In the genomic region with DNA sequence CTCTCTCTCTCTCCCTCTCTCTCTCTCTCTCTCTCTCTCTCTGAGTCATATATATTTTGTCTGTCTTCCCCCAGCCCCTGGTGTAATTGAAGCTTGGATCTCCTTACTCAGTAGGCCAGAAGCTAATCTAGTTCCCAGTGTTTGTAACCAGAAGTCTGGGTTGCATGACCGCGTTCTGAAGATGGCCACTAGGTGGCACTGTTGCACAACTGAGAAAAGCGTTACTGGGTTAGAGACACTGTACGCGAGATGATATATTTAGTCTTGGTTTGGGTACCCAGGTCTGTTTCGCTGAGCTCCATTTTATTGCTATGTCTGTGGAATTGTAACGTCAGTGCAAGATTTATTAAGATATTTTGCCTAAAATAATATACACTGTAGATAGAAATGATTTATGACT, we compare ENCODE assay signal across 8 mouse cellular contexts. TPM values are rescaled to one million over a fixed set of nuclear protein-coding genes. Genes with fewer than 3 reads are reported as not detected.
DNase-seq lines count a peak whose midpoint lies in the region; ATAC-seq and TF ChIP-seq lines count a peak whose summit lies in the region.

No protein-coding gene starts in this region.

- no peak for TF ChIP-seq POLR2A in bone marrow macrophage, adult 2 months (IDR thresholded peaks at IDR 0.05; ENCODE audit: borderline replicate concordance, low read depth, low read length)
- TF ChIP-seq POLR2A in liver, adult 2 months (IDR thresholded peaks at IDR 0.05; ENCODE audit: extremely low read depth, insufficient read depth, low read length): no peak

- 4% methylated on average over 7 of the region's 7 CpGs for WGBS in embryonic facial prominence, embryonic 15.5 days
- WGBS in heart, embryonic 10.5 days: 8% methylated on average over 7 of the region's 7 CpGs
- WGBS in kidney, postnatal 0 days: 1% methylated on average over 7 of the region's 7 CpGs
- 6% methylated on average over 7 of the region's 7 CpGs for WGBS in liver, adult 2 months
- 6% methylated on average over 7 of the region's 7 CpGs for WGBS in neural tube, embryonic 11.5 days
- WGBS in stomach, postnatal 0 days: 4% methylated on average over 7 of the region's 7 CpGs

- peak; percentile 49 to 63 for DNase-seq in CD8-positive naive resting alpha-beta T cell, adult 2 months (ENCODE audit: low read depth in 2 of 2, low spot score in 2 of 2)
- peak; percentile 86 for DNase-seq in heart, embryonic 10.5 days (ENCODE audit: low spot score)
- peak; percentile 89 for DNase-seq in kidney, postnatal 0 days (ENCODE audit: low spot score)
- peak; percentile 47 for DNase-seq in liver, adult 2 months (ENCODE audit: extremely low read depth, low read depth, low spot score)
- peak; percentile 85 for DNase-seq in neural tube, embryonic 11.5 days (ENCODE audit: low spot score)
- DNase-seq in stomach, postnatal 0 days (ENCODE audit: low spot score): peak; percentile 77

- H3K4me2 ChIP-seq in embryonic facial prominence, embryonic 15.5 days (replicated peaks): no peak overlapping the region
- H3K4me2 ChIP-seq in kidney, postnatal 0 days (ENCODE audit: low read length): no peak overlapping the region
- H3K4me2 ChIP-seq in neural tube, embryonic 11.5 days (ENCODE audit: low read depth): no peak overlapping the region
- no peak overlapping the region for H3K4me2 ChIP-seq in stomach, postnatal 0 days (replicated peaks; ENCODE audit: low read depth)

- TF ChIP-seq EP300 in stomach, postnatal 0 days (optimal IDR thresholded peaks at IDR 0.05): no peak

- H3K4me3 ChIP-seq in bone marrow macrophage, adult 2 months (ENCODE audit: insufficient read depth, low read length): no peak overlapping the region
- H3K4me3 ChIP-seq in embryonic facial prominence, embryonic 15.5 days (replicated peaks): no peak overlapping the region
- no peak overlapping the region for H3K4me3 ChIP-seq in heart, embryonic 10.5 days
- no peak overlapping the region for H3K4me3 ChIP-seq in kidney, postnatal 0 days (replicated peaks; ENCODE audit: low read depth, low read length)
- H3K4me3 ChIP-seq in liver, adult 2 months (ENCODE audit: insufficient read depth, low read depth, low read length): no peak overlapping the region
- H3K4me3 ChIP-seq in neural tube, embryonic 11.5 days (ENCODE audit: low read depth, low read length): no peak overlapping the region
- H3K4me3 ChIP-seq in stomach, postnatal 0 days (ENCODE audit: low read depth, low read length): no peak overlapping the region

- no peaks in the 10 kb centered on the region for H3K9me3 ChIP-seq in embryonic facial prominence, embryonic 15.5 days (replicated peaks)
- H3K9me3 ChIP-seq in heart, embryonic 10.5 days: no peaks in the 10 kb centered on the region
- no peaks in the 10 kb centered on the region for H3K9me3 ChIP-seq in kidney, postnatal 0 days (replicated peaks; ENCODE audit: low read length)
- H3K9me3 ChIP-seq in neural tube, embryonic 11.5 days (ENCODE audit: control insufficient read depth, low read length): no peaks in the 10 kb centered on the region
- H3K9me3 ChIP-seq in stomach, postnatal 0 days (ENCODE audit: control insufficient read depth, low read length): no peaks in the 10 kb centered on the region

- H3K27ac ChIP-seq in bone marrow macrophage, adult 2 months (ENCODE audit: insufficient read depth, low read depth, low read length): no peak overlapping the region
- no peak overlapping the region for H3K27ac ChIP-seq in embryonic facial prominence, embryonic 15.5 days (replicated peaks)
- no peak overlapping the region for H3K27ac ChIP-seq in heart, embryonic 10.5 days
- H3K27ac ChIP-seq in kidney, postnatal 0 days: no peak overlapping the region
- H3K27ac ChIP-seq in liver, adult 2 months (replicated peaks; ENCODE audit: insufficient read depth, low read depth, low read length): no peak overlapping the region
- H3K27ac ChIP-seq in neural tube, embryonic 11.5 days (ENCODE audit: low read depth, low read length): no peak overlapping the region
- no peak overlapping the region for H3K27ac ChIP-seq in stomach, postnatal 0 days (replicated peaks)

- no peaks in the 10 kb centered on the region for H3K36me3 ChIP-seq in embryonic facial prominence, embryonic 15.5 days
- no peaks in the 10 kb centered on the region for H3K36me3 ChIP-seq in heart, embryonic 10.5 days
- no peaks in the 10 kb centered on the region for H3K36me3 ChIP-seq in kidney, postnatal 0 days (ENCODE audit: insufficient read depth, low read length)
- H3K36me3 ChIP-seq in liver, adult 2 months (ENCODE audit: control insufficient read depth, insufficient read depth, low read length): no peaks in the 10 kb centered on the region
- H3K36me3 ChIP-seq in neural tube, embryonic 11.5 days (ENCODE audit: control insufficient read depth, insufficient read depth, low read length): no peaks in the 10 kb centered on the region
- H3K36me3 ChIP-seq in stomach, postnatal 0 days (ENCODE audit: control insufficient read depth, insufficient read depth, low read length): no peaks in the 10 kb centered on the region

- no peaks in the 10 kb centered on the region for H3K27me3 ChIP-seq in embryonic facial prominence, embryonic 15.5 days
- no peaks in the 10 kb centered on the region for H3K27me3 ChIP-seq in heart, embryonic 10.5 days (ENCODE audit: insufficient read depth, poor library complexity, severe bottlenecking)
- H3K27me3 ChIP-seq in kidney, postnatal 0 days (ENCODE audit: insufficient read depth, low read length): no peaks in the 10 kb centered on the region
- H3K27me3 ChIP-seq in liver, adult 2 months (ENCODE audit: control insufficient read depth, insufficient read depth, low read length): no peaks in the 10 kb centered on the region
- no peaks in the 10 kb centered on the region for H3K27me3 ChIP-seq in neural tube, embryonic 11.5 days (ENCODE audit: control insufficient read depth, insufficient read depth, low read length)
- H3K27me3 ChIP-seq in stomach, postnatal 0 days (ENCODE audit: control insufficient read depth, insufficient read depth, low read length): no peaks in the 10 kb centered on the region

- H3K79me2 ChIP-seq in liver, adult 2 months (ENCODE audit: control insufficient read depth, insufficient read depth, low read length): no peaks in the 10 kb centered on the region

- ATAC-seq in embryonic facial prominence, embryonic 15.5 days (ENCODE audit: insufficient number of reproducible peaks, low FRiP score, low TSS enrichment, low read depth): peak; percentile 75
- no peak; the same call in 1 of the 2 replicates for ATAC-seq in kidney, postnatal 0 days (replicated peaks; ENCODE audit: low FRiP score, low read depth)
- ATAC-seq in neural tube, embryonic 11.5 days (ENCODE audit: insufficient read depth, low FRiP score, low TSS enrichment): peak; percentile 71; the same call in 1 of the 2 replicates
- ATAC-seq in stomach, postnatal 0 days (ENCODE audit: low FRiP score, low TSS enrichment): peak; percentile 51; the same call in 1 of the 2 replicates

- H3K4me1 ChIP-seq in bone marrow macrophage, adult 2 months (ENCODE audit: control insufficient read depth, insufficient read depth, low read length): no peaks in the 10 kb centered on the region
- no peaks in the 10 kb centered on the region for H3K4me1 ChIP-seq in embryonic facial prominence, embryonic 15.5 days
- H3K4me1 ChIP-seq in heart, embryonic 10.5 days: no peaks in the 10 kb centered on the region
- H3K4me1 ChIP-seq in kidney, postnatal 0 days (replicated peaks; ENCODE audit: insufficient read depth, low read length): no peaks in the 10 kb centered on the region
- H3K4me1 ChIP-seq in liver, adult 2 months (ENCODE audit: control insufficient read depth, insufficient read depth, low read length): no peaks in the 10 kb centered on the region
- H3K4me1 ChIP-seq in neural tube, embryonic 11.5 days (ENCODE audit: control insufficient read depth, insufficient read depth, low read length): no peaks in the 10 kb centered on the region
- H3K4me1 ChIP-seq in stomach, postnatal 0 days (replicated peaks; ENCODE audit: control insufficient read depth, insufficient read depth): no peaks in the 10 kb centered on the region

- H3K9ac ChIP-seq in embryonic facial prominence, embryonic 15.5 days: no peak overlapping the region
- H3K9ac ChIP-seq in kidney, postnatal 0 days (ENCODE audit: low read depth, low read length): no peak overlapping the region
- H3K9ac ChIP-seq in liver, adult 2 months (ENCODE audit: low read depth, low read length): no peak overlapping the region
- no peak overlapping the region for H3K9ac ChIP-seq in neural tube, embryonic 11.5 days (ENCODE audit: low read length)
- H3K9ac ChIP-seq in stomach, postnatal 0 days (ENCODE audit: low read length): no peak overlapping the region

- TF ChIP-seq CTCF in bone marrow macrophage, adult 2 months (IDR thresholded peaks at IDR 0.05; ENCODE audit: low read depth, low read length): peak; percentile 30; the same call in 1 of the 2 replicates
- TF ChIP-seq CTCF in kidney, postnatal 0 days (IDR thresholded peaks at IDR 0.05; ENCODE audit: low read depth): peak; percentile 96
- peak; percentile 79 for TF ChIP-seq CTCF in liver, adult 2 months (IDR thresholded peaks at IDR 0.05; ENCODE audit: low read depth, low read length)
- peak; percentile 95 for TF ChIP-seq CTCF in stomach, postnatal 0 days (IDR thresholded peaks at IDR 0.05; ENCODE audit: low read depth)

RNA-seq across cellular contexts. Expression of gene Gm6793, which starts 31.1 kb away (rescaled TPM):
- polyA plus RNA-seq in bone marrow macrophage, adult 2 months (2012; ENCODE audit: insufficient read depth, insufficient read length, missing spikeins): not detected in 2 replicates
- polyA plus RNA-seq in embryonic facial prominence, embryonic 15.5 days (2015; fragmentation: Nextera tagmentation; extraction: Ambion mirVana): 0.65 and 0.81 TPM in 2 replicates
- 0.31 and 0.53 TPM in 2 replicates for polyA plus RNA-seq in heart, embryonic 10.5 days (2016; fragmentation: Nextera tagmentation; extraction: Ambion mirVana)
- 0.29 and 0.43 TPM in 2 replicates for polyA plus RNA-seq in kidney, postnatal 0 days (2015; fragmentation: Nextera tagmentation; extraction: Ambion mirVana)
- not detected in 2 replicates for total RNA-seq in liver, adult 2 months (2014; rRNA removed)
- polyA plus RNA-seq in liver, adult 2 months (2012; rRNA removed): not detected in 2 replicates
- 0.78 and 0.92 TPM in 2 replicates for polyA plus RNA-seq in neural tube, embryonic 11.5 days (2014; fragmentation: Nextera tagmentation; extraction: Ambion mirVana)
- polyA plus RNA-seq in stomach, postnatal 0 days (2015; fragmentation: Nextera tagmentation; extraction: Ambion mirVana): 0.23 and 0.28 TPM in 2 replicates

RNA-seq across cellular contexts. Expression of gene Terf2ip, which starts 34.7 kb away (rescaled TPM):
- polyA plus RNA-seq in bone marrow macrophage, adult 2 months (2012; ENCODE audit: insufficient read depth, insufficient read length, missing spikeins): 10.1 and 11.1 TPM in 2 replicates
- 25.1 and 25.4 TPM in 2 replicates for polyA plus RNA-seq in embryonic facial prominence, embryonic 15.5 days (2015; fragmentation: Nextera tagmentation; extraction: Ambion mirVana)
- polyA plus RNA-seq in heart, embryonic 10.5 days (2016; fragmentation: Nextera tagmentation; extraction: Ambion mirVana): 21.0 and 22.1 TPM in 2 replicates
- polyA plus RNA-seq in kidney, postnatal 0 days (2015; fragmentation: Nextera tagmentation; extraction: Ambion mirVana): 15.7 and 18.6 TPM in 2 replicates
- 4.9 and 5.2 TPM in 2 replicates for total RNA-seq in liver, adult 2 months (2014; rRNA removed)
- polyA plus RNA-seq in liver, adult 2 months (2012; rRNA removed): 5.0 and 5.7 TPM in 2 replicates
- polyA plus RNA-seq in neural tube, embryonic 11.5 days (2014; fragmentation: Nextera tagmentation; extraction: Ambion mirVana): 28.7 and 35.4 TPM in 2 replicates
- 10.2 and 11.2 TPM in 2 replicates for polyA plus RNA-seq in stomach, postnatal 0 days (2015; fragmentation: Nextera tagmentation; extraction: Ambion mirVana)

RNA-seq across cellular contexts. Expression of gene Kars, which starts 34.8 kb away (rescaled TPM):
- polyA plus RNA-seq in bone marrow macrophage, adult 2 months (2012; ENCODE audit: insufficient read depth, insufficient read length, missing spikeins): 45.6 and 53.8 TPM in 2 replicates
- 172 and 175 TPM in 2 replicates for polyA plus RNA-seq in embryonic facial prominence, embryonic 15.5 days (2015; fragmentation: Nextera tagmentation; extraction: Ambion mirVana)
- polyA plus RNA-seq in heart, embryonic 10.5 days (2016; fragmentation: Nextera tagmentation; extraction: Ambion mirVana): 188 and 232 TPM in 2 replicates
- 139 and 153 TPM in 2 replicates for polyA plus RNA-seq in kidney, postnatal 0 days (2015; fragmentation: Nextera tagmentation; extraction: Ambion mirVana)
- total RNA-seq in liver, adult 2 months (2014; rRNA removed): 50.9 and 53.3 TPM in 2 replicates
- polyA plus RNA-seq in liver, adult 2 months (2012; rRNA removed): 27.3 and 29.5 TPM in 2 replicates
- polyA plus RNA-seq in neural tube, embryonic 11.5 days (2014; fragmentation: Nextera tagmentation; extraction: Ambion mirVana): 249 and 267 TPM in 2 replicates
- 96.0 and 96.5 TPM in 2 replicates for polyA plus RNA-seq in stomach, postnatal 0 days (2015; fragmentation: Nextera tagmentation; extraction: Ambion mirVana)

RNA-seq across cellular contexts. Expression of gene Adat1, which starts 53.8 kb away (rescaled TPM):
- 2.4 and 3.1 TPM in 2 replicates for polyA plus RNA-seq in bone marrow macrophage, adult 2 months (2012; ENCODE audit: insufficient read depth, insufficient read length, missing spikeins)
- 8.3 and 10.1 TPM in 2 replicates for polyA plus RNA-seq in embryonic facial prominence, embryonic 15.5 days (2015; fragmentation: Nextera tagmentation; extraction: Ambion mirVana)
- polyA plus RNA-seq in heart, embryonic 10.5 days (2016; fragmentation: Nextera tagmentation; extraction: Ambion mirVana): 9.9 and 11.5 TPM in 2 replicates
- 5.3 and 6.1 TPM in 2 replicates for polyA plus RNA-seq in kidney, postnatal 0 days (2015; fragmentation: Nextera tagmentation; extraction: Ambion mirVana)
- total RNA-seq in liver, adult 2 months (2014; rRNA removed): 2.8 TPM in 2 replicates
- polyA plus RNA-seq in liver, adult 2 months (2012; rRNA removed): 2.1 and 2.7 TPM in 2 replicates
- 8.7 and 10.1 TPM in 2 replicates for polyA plus RNA-seq in neural tube, embryonic 11.5 days (2014; fragmentation: Nextera tagmentation; extraction: Ambion mirVana)
- polyA plus RNA-seq in stomach, postnatal 0 days (2015; fragmentation: Nextera tagmentation; extraction: Ambion mirVana): 2.5 TPM in 2 replicates

Comparison
In these comparisons a context has a peak if more than half of its experiments do, and no peak if none do; other contexts are left out.
1. CTCF ChIP-seq: peak in every context shown above with its lines; median percentile 96 in kidney, postnatal 0 days; 95 in stomach, postnatal 0 days; 79 in liver, adult 2 months; 30 in bone marrow macrophage, adult 2 months.